Mouse (Mus musculus): Measurements from ENCODE around the gene Ryr1.

Ryr1 gene

DNA sequence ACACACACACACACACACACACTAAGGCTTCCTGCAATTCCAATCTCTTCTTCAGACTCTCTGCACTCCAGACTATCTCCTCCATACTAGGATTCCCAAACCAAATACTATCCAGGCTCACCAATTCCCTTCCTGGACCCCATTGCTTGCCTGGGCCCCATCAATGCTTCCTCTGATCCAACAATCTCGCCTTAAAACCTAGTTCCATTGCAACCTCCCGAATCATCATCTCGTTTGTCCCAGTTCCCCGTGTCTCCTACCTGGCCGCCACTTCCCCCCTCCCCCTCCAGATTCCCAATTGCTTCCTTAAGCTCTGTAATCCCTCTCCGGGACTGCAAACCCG lies 163.4 kb downstream of the Ryr1 start:
- in situ Hi-C loops (cut with MboI) = no loop called here

DNA sequence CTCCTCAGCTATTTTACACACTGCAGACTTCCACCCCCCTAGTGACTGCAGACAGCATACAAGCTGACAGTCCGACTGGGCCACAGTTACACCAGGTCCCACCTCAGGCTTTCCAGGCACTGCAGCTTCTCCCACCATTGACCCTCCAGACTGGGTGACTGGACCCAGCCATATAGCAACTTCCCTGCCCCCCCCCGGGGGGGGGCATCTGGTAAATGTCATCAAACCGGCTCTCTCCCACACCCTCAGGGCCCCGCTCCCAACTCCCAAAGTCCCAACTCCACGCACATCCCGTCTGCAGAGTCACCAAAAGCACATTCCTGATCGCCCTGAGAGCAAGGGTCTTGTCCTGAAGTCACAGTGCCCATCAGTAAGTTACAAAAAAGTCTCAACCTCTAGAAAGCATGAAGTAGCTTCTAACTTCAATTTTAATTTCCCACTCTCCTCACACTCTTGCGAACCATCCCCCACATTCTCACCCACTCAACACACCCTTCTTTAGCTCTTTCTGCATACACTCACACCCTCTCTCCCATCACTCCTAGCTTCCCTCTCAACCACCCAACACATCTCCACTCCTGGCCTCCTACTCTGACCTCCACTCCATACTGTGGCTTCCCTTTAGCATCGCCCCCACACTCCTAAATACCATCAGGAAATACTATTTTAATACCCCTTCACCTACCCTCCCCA lies 164.5 kb downstream of the Ryr1 start:
- in situ Hi-C loops (cut with MboI) = no loop called here

- in situ Hi-C loops (cut with MboI) = no loop called here
These were observed 165.4 kb downstream of the Ryr1 start for GRCm38 (mm10) chr7:28959505-28960045.

DNA sequence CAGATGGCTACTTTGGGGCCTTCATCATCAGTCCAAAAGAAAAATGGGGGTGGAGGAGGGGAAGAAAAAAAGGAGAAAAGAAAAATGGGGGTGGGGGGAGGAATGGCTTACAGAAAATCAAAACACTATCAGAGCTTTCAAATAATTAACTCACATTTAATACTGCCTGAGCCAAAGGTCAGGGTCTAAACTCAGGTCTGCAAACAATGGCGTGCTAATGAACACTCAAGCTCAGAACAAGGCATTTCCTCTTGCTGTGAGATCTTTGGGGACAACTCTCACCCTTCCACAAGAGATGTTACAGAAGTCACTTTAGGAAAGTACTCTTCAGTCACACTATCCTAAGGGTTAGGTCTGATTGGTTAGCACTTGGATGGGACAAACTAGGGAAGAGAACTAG lies 166.2 kb downstream of the Ryr1 start:
- in situ Hi-C loops (cut with MboI) = no loop called here

GRCm38 (mm10) chr7:28957997-28958725 lies 166.8 kb downstream of the Ryr1 start:
- in situ Hi-C loops (cut with MboI) = no loop called here

DNA sequence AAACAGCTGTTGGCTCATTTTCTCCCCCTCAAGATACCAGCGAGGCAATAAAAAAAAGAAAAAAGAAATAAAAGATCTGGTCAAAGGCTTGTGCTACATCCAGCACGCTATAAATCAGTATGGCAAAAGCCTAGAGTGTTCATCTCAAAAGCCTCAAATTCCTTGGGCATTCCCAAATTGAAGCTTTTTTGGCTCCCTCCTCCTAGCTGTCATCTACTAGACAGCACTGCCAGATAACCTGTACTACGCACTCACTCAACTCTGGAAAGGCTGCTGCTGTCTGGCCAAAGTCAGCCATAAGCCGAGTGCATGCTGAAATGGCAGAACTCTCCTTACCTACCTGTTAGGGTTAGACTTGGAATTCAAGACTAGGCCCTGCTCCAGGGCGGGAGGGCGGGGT lies 167.7 kb downstream of the Ryr1 start:
- in situ Hi-C loops (cut with MboI) = no loop called here

DNA sequence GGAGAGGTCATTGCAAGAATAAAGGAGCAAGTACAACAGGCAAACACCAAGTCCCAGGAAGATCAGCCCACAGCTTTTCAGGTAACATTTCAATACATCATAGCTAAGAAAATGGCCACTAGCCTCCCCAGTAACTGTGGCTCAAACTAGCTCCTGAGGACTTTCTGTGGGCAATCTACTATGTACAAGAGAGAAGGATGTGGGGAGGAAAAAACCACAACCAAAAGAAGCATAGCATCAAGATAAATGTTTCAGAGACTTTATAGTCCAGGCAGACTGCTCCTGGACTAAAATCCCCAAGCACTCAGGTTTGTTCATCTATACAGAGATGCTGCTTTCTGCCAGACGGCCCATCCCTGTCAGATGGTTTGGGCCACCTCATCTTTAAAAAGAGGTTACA lies 168.7 kb downstream of the Ryr1 start:
- in situ Hi-C loops (cut with MboI) = no loop called here

- in situ Hi-C loops (cut with MboI) = no loop called here
These were observed 169.6 kb downstream of the Ryr1 start for GRCm38 (mm10) chr7:28955295-28955897.

DNA sequence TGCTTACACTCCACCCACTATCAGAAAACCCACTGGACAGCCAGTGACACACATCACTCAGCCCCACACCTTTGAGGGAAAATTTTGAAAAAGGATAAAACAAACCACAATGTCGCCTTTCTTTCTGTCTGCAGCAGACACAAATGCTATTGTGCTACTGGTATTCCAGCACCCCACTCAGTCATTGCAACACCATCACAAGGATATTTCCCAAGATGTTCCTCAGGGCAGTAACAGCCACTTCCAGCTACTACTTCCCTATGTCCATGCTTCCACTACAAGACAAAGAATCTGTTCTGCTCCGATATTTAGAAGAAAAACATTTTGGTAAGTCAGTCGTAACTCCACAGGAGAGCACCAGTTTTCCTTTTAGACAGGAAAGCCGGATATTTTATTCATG lies 170.2 kb downstream of the Ryr1 start:
- in situ Hi-C loops (cut with MboI) = no loop called here

DNA sequence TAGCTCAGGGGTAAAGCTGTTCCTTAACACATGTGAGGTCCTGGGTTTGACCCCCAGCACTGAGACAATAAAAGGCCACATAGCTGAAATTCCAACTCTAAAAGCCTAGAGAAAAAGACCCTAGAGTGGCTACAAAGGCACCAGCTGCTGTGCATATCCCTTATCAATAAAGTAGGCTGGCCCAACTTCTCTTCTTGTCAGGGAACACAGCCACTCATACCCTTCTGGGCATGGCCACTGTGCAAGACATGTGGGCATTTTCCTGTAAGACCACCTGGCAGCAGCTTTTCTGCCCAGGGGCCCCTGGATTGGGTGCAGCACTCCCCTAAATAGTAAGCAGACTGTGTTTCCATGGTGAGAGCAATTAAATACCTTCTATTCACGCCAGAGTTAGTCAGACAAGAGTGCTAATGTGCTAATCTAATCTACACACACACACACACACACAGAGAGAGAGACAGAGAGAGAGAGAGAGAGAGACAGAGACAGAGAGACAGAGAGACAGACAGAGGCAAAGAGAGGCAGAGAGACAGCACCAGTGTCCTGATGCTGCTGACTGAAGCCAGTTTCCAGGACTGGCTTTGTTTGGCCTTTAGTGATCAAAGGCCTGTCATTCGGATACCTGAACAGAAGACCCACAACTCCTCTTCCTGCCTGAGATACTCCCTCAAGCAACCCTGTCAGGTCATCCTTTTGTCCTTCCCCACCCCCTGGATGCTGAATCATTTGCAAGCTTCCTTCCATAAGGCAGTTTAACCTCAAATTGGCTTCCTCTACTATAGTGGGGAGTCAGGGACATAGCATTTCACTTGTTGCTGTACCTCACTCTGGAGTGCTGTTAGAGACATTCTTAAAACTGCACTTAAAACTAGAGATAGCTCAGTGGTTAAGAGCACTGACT lies 171.3 kb downstream of the Ryr1 start:
- in situ Hi-C loops (cut with MboI) = no loop called here

Data from mature B cell (primary cell).